Mouse (Mus musculus) limb, embryonic 14.5 days (tissue): Measurements from ENCODE around the gene Epm2aip1. TPM values are rescaled to one million over a fixed set of nuclear protein-coding genes. Genes with fewer than 3 reads are reported as not detected.

Source experiments
- ATAC-seq: fragments of 200-750 bp; cut with Nextera tagmentation; 2 replicates; pipeline ENCODE4 v1.8.0; 2017; ENCODE audit warnings: low read depth, moderate number of reproducible peaks, moderate TSS enrichment; ENCODE audit not compliant: low FRiP score
- DNase-seq: peaks from one replicate; pipeline ENCODE4 v3.0.0-alpha.2; 2015; ENCODE audit warnings: low spot score
- H3K27ac ChIP-seq: fragments of 300-500 bp; sonication (generic); replicated peaks from 2 replicates; pipeline ENCODE4 v1.5.1; 2014; ENCODE audit warnings: low read depth, mild to moderate bottlenecking, low read length, moderate library complexity, mixed read lengths
- H3K27me3 ChIP-seq: fragments of 300-500 bp; sonication (generic); 2 replicates; pipeline ENCODE4 v1.6.1; 2014; ENCODE audit warnings: low read length, mixed read lengths; ENCODE audit not compliant: control insufficient read depth, insufficient read depth
- H3K36me3 ChIP-seq: fragments of 300-500 bp; sonication (generic); 2 replicates; pipeline ENCODE4 v1.6.1; 2014; ENCODE audit warnings: mild to moderate bottlenecking, low read length, moderate library complexity, mixed read lengths; ENCODE audit not compliant: control insufficient read depth, insufficient read depth
- H3K4me1 ChIP-seq: fragments of 300-500 bp; sonication (generic); 2 replicates; pipeline ENCODE4 v1.6.1; 2014; ENCODE audit warnings: antibody characterized with exemption, low read length, mixed read lengths; ENCODE audit not compliant: control insufficient read depth, insufficient read depth
- H3K4me2 ChIP-seq: fragments of 300-500 bp; sonication (generic); replicated peaks from 2 replicates; pipeline ENCODE4 v1.6.1; 2014; ENCODE audit warnings: low read depth, mild to moderate bottlenecking, low read length, moderate library complexity; ENCODE audit not compliant: severe bottlenecking
- H3K4me3 ChIP-seq: fragments of 300-500 bp; sonication (generic); replicated peaks from 2 replicates; pipeline ENCODE4 v1.5.1; 2014; ENCODE audit warnings: low read length
- H3K9ac ChIP-seq: fragments of 300-500 bp; sonication (generic); 2 replicates; pipeline ENCODE4 v1.6.1; 2014; ENCODE audit warnings: mild to moderate bottlenecking, low read depth, low read length, moderate library complexity; ENCODE audit not compliant: severe bottlenecking
- H3K9me3 ChIP-seq: fragments of 300-500 bp; sonication (generic); 2 replicates; pipeline ENCODE4 v1.6.1; 2016; ENCODE audit warnings: low read length; ENCODE audit not compliant: control insufficient read depth
- POLR2A ChIP-seq: fragments of 200-500 bp; IDR thresholded peaks from 2 replicates; pipeline ENCODE4 v1.8.0; 2012; ENCODE audit warnings: inconsistent platforms, mild to moderate bottlenecking, moderate library complexity, borderline replicate concordance; ENCODE audit not compliant: insufficient read depth, insufficient read length; ENCODE audit errors: extremely low read depth
- WGBS: fragments of 180-500 bp; shearing (Covaris S2); extraction: QIAGEN DNeasy Blood & Tissue Kit; methylation state at CpG from one replicate; pipeline ENCODE4 v1.1.7; 2014; 5-methylcytosine and 5-hydroxymethylcytosine counted together
- polyA plus RNA-seq, 2 experiments: library from polyadenylated mRNA; depleted of rRNA in 1 of 2; stranded (reverse) in 1 of 2; unstranded in 1 of 2; fragments of >200 nt; fragmentation: Nextera tagmentation in 1 of 2; extraction: Ambion mirVana in 1 of 2; gene quantifications; 2 replicates each; pipeline versions ENCODE4 v1.2.1 to v1.2.3; 2012 to 2014

Epm2aip1 gene
- polyA plus RNA-seq (2012; rRNA removed) = 45.2 and 47.8 TPM in 2 replicates
- 45.4 and 47.3 TPM in 2 replicates for polyA plus RNA-seq (2014; fragmentation: Nextera tagmentation; extraction: Ambion mirVana)

DNA sequence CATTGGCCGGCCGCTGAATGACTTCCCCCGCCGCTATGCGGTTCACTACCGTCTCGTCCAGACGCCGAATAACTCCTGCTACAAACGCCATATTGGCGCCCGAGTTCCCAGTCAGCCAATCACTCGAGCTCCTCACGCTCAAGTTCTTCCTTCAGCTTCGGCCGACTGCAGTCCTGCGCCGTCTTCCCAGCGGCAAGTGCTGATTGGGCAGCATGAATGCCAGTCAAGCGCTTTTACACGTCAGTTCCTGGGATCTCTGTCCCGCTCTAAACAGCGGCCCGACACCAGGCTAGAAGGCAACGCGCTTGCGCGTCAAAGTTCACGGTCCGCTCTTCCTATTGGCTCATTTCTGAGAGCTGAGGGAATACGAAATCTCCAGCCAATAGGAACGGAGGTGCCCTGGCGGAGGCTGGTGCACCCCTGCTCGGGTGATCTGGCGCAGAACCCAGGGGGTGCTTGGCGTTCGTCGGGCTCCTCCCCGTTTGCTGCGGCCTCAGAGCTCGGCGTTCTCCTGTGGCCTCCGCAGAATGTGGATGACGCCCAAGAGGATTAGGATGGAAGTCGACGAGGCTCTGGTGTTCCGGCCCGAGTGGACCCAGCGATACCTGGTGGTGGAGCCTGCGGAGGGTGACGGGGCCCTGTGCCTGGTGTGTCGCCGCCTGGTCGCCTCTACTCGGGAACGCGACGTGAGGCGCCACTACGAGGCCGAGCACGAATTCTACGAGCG is at the start of gene Epm2aip1, which contains the start of gene Mlh1:
Epm2aip1 (plus strand) TSS at position 496 of the 727 bp plus-strand sequence.
Mlh1 (minus strand) TSS at position 358 of the 727 bp plus-strand sequence.
- Histone ChIP-seq H3K36me3 (peaks cover 30% of the 10 kb centered on the region), H3K4me3 (peak within 1 kb of the TSS; percentile 91), H3K27me3 (no peaks in the 10 kb centered on the region), H3K27ac (peak within 1 kb of the TSS; percentile 93), H3K9me3 (no peaks in the 10 kb centered on the region), H3K9ac (peak within 1 kb of the TSS; percentile 93), H3K4me2 (peak within 1 kb of the TSS; percentile 82), H3K4me1 (peaks cover 33% of the 10 kb centered on the region)
- under 1% methylated on average over 64 of the region's 64 CpGs for WGBS
- TF ChIP-seq POLR2A = peak; percentile 95; the same call in 1 of the 2 replicates
- ATAC-seq = peak; percentile 99
- DNase-seq = peak; percentile 99

DNA sequence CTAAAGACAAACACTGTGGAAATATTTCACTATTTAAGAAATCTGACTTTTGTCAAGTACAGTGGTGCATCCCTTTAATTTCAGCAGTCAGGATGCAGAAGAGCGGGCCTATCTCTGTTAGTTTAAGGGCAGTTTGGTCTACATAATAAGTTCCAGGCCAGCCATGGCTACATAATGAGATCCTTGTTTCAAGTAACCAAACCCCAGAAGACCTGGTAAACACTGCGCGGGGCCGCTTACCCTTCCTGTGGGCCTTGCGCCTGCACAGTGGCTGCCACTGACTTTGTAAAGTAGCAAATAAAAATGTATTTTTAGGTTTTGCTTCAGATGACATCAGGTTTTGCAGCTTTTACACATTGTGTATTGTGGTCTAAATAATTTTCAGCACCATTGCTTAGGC is 48.3 kb upstream of the Epm2aip1 start:
- H3K27me3 ChIP-seq = no peaks in the 10 kb centered on the region
- no peak overlapping the region for H3K27ac ChIP-seq
- H3K9me3 ChIP-seq = no peaks in the 10 kb centered on the region
- 55% methylated on average over 5 of the region's 5 CpGs for WGBS
- H3K4me1 ChIP-seq = no peaks in the 10 kb centered on the region
- H3K36me3 ChIP-seq = peaks cover 61% of the 10 kb centered on the region
- no peak for DNase-seq
- no peak overlapping the region for H3K9ac ChIP-seq
- no peak; the same call in 1 of the 2 replicates for ATAC-seq
- H3K4me2 ChIP-seq = no peak overlapping the region
- no peak for TF ChIP-seq POLR2A
- no peak overlapping the region for H3K4me3 ChIP-seq

DNA sequence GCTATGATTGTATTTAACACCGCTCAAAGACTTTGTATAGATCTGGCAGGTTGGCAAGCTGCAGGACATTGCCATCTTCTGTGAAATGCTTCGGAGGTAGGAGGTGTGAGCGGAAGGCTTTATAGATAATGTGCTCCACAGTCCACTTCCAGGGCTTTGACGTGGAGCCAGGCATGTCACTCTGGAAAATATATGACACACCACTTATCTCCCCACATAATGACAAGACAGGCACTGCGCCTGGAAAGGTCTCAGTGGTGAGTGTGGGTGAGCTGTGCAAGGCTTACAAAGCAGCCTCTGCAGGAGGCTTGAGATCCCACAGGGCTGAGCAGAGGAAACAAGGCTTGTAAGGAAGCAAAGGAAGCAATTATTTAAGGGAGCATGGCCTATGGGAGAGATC is 43.3 kb upstream of the Epm2aip1 start:
- peaks cover 80% of the 10 kb centered on the region for H3K36me3 ChIP-seq
- WGBS = 81% methylated on average over 5 of the region's 5 CpGs
- DNase-seq = no peak
- H3K9me3 ChIP-seq = no peaks in the 10 kb centered on the region
- TF ChIP-seq POLR2A = no peak
- no peaks in the 10 kb centered on the region for H3K4me1 ChIP-seq
- H3K4me3 ChIP-seq = no peak overlapping the region
- no peak overlapping the region for H3K27ac ChIP-seq
- ATAC-seq = no peak
- H3K9ac ChIP-seq = no peak overlapping the region
- H3K4me2 ChIP-seq = no peak overlapping the region
- no peaks in the 10 kb centered on the region for H3K27me3 ChIP-seq

DNA sequence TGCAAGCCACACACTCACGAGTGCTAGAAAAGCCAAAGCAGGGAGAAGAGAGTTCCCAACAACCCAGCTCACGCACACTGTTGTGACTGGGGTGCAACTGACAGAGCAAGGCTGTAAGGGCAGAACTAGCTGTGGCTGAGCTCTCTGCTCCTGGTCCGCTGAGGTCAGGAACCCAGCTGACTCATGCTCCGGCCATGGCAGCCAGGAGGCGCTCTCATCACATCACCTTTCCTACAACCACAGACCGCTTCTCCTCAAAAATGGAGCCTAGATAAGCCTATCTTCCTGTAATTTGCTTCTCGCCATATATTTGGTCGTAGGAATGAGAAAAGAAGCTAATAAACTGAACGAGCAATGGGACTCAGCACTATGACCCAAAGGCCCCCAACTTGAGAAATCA is 37.0 kb upstream of the Epm2aip1 start:
- Histone ChIP-seq H3K27me3 (no peaks in the 10 kb centered on the region), H3K4me3 (no peak overlapping the region), H3K4me1 (no peaks in the 10 kb centered on the region), H3K27ac (no peak overlapping the region), H3K4me2 (no peak overlapping the region), H3K9ac (no peak overlapping the region), H3K36me3 (peaks cover 78% of the 10 kb centered on the region), H3K9me3 (no peaks in the 10 kb centered on the region)
- no peak for TF ChIP-seq POLR2A
- 92% methylated on average over 9 of the region's 9 CpGs for WGBS
- ATAC-seq = no peak
- DNase-seq = no peak

DNA sequence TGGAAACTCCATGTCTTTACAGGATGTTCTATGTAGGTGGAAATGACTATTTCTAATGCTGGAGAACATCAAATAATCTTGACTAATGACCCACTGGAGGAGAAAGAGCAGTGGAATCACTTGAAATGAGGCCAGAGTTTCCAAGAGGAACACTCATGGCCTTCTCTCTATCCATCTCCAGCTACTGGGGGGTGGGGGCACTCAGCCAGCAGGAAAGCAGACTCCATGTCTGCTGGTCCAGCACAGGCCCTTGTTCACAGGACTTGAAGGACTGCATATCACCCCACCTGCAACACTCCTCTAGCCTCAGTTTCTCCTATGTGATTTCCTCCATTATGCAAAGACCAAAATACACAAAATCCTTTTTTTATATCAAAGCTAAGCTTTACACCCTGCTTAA is 34.0 kb upstream of the Epm2aip1 start:
- no peak overlapping the region for H3K4me2 ChIP-seq
- no peak overlapping the region for H3K4me3 ChIP-seq
- H3K36me3 ChIP-seq = peaks cover 79% of the 10 kb centered on the region

More for the DNA sequence above, 34.0 kb upstream of the Epm2aip1 start:
- TF ChIP-seq POLR2A = no peak
- Histone ChIP-seq H3K9me3 (no peaks in the 10 kb centered on the region), H3K27me3 (no peaks in the 10 kb centered on the region), H3K27ac (no peak overlapping the region), H3K4me1 (no peaks in the 10 kb centered on the region), H3K9ac (no peak overlapping the region)
- DNase-seq (no peak), ATAC-seq (no peak)
